Mouse (Mus musculus) left cerebral cortex, postnatal 36 days (tissue): ENCODE data around the gene Sox1. TPM values are rescaled to one million over a fixed set of nuclear protein-coding genes. Genes with fewer than 3 reads are reported as not detected.

Experiments
- DNase-seq, 2 experiments: peaks; one replicate each; pipeline ENCODE4 v3.0.0; 2021 to 2022; ENCODE audit warnings: low spot score in 2 of 2, mixed read lengths in 1 of 2
- intact Hi-C: fragments of 180-260 bp; cut with DNase I; formaldehyde crosslinking; loops from one replicate; pipeline ENCODE4 v1.15.1; 2025
- microRNA-seq: library from miRNA; unstranded; fragments of <30 nt; microRNA quantifications from one replicate; pipeline ENCODE4 v1.2.0, GENCODE M21; 2022
- total RNA-seq, 2 experiments: library from RNA; stranded (reverse); gene quantifications; 2 replicates each; pipeline ENCODE4 v1.2.3; 2021

The Sox1 gene
- total RNA-seq, 2 experiments from 2014 or later: 7.9 to 12.8 TPM

DNA sequence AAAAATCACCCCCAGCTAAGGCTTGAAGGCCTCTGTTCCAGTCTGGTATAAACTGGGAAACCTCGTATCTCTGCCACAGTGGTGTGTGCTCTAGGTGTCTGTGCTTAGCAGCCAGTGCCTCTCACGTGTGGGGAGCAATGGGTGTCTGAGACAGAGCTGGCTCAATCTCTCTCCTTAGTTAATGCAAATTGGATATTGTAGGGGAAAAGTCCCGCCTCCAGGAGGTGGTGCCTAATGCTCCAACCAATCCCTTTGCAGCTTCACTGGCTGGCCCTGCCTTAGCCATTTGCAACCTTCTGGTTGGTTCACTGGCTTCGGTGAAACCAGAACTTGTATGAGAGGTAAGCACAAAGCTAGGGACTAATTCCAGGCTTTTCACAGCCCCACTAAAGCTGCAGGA is 43.9 kb downstream of the Sox1 start:
- no peak for DNase-seq
- intact Hi-C loops: no loop called here

GRCm38 (mm10) chr8:12439846-12440245 is 44.8 kb downstream of the Sox1 start:
- intact Hi-C loops: no loop called here
- no peak for DNase-seq

- DNase-seq: no peak
- intact Hi-C loops: no loop called here
These were observed 45.9 kb downstream of the Sox1 start for GRCm38 (mm10) chr8:12440997-12441396.

DNA sequence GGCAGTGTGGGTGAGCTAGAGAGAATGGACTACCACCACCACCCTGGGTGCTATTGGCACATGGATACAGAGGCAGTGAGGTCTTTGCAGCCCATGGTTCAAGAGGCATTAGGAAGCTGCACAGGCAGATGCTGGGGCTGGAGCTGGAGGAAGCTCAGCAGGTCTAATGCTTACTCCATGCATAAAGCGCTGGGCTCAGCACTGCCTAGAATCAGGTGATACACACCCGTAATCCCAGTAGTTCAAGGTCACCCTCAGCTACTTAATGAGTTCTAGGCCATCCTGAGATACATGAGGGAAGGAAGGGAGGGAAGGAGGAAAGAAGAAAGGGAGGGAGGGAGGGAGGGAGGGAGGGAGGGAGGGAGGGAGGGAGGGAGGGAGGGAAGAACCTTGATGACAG is 50.2 kb downstream of the Sox1 start:
- no peak for DNase-seq
- intact Hi-C loops: no loop called here

DNA sequence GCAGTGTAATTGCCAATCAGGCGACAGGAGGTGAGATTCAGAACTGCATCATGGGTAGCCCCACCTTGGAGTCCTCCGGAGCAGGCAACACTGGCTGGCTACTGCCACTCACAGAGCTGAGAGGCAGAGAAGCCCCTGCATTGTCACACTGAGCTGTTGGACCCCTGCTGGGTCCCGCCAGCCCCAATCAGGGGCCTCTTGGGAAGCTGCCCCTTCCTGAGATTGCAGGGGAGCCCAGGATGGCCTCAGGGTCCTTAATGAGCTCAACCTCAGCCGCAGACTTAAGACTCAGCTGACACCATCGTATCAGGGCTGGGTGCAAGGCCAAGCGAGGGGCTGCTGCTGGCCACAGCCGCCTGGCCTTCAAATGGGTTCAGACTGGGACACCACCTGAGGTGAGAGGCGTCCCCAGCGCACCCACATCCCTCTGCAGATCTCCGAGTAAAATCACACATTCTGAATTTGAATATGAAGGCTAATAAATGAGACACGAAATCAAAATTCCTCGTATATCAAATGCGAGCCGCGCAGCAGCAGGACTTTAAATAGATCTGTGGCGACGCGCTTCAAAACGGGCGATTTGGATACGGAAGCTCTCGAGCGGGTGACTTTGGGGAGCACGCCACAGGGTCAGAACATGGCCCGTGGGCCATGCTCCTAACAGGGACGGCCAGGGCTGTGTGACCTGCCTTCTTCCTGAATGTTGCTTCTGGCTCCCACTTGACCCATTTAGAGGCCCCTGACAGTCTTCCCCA is 51.0 kb downstream of the Sox1 start:
- intact Hi-C loops: no loop called here
- DNase-seq: no peak

Small RNA genes lying within 50 kb of the gene (microRNA-seq; reads per million reads assigned to microRNA genes)
- gene Gm25239: not detected

Other genes with a start within 250 kb of the Sox1 start
- not detected for gene A230072I06Rik, start 116.5 kb upstream of the Sox1 start, total RNA-seq
- not detected for gene Spaca7, start 177.7 kb downstream of the Sox1 start, total RNA-seq